ENCODE assay signal across 17 mouse cellular contexts in the genomic region with DNA sequence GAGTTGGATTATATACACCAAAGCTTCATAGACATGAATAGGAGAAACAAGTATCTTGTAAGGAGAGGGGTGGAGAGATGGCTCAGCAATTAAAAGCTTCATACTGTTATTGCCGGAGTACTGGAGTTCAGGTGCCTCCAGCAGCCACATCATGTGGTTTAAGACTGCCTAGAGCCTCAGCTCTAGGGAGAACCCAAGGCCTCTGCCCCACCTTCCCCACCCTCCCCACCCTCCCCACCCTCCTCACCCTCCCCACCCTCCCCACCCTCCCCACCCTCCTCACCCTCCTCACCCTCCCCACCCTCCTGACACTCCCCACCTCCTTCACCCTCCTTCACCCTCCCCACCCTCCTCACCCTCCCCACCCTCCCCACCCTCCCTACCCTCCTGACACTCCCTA.
"Had no signal": no experiment of that assay in that cellular context is flagged by ENCODE, and none has a peak within 500 bp of the region (broad histone marks: within the 10 kb centered on the region; RNA-seq: fewer than 3 reads in every experiment).

No protein-coding gene starts in this region.

- H3K9me3 ChIP-seq: intestine, embryonic 15.5 days; limb, embryonic 10.5 days; limb, embryonic 13.5 days; midbrain, embryonic 12.5 days; neural tube, embryonic 13.5 days had no signal

- H3K27ac ChIP-seq: intestine, embryonic 15.5 days; limb, embryonic 10.5 days; limb, embryonic 13.5 days; macrophage; midbrain, embryonic 12.5 days; neural tube, embryonic 13.5 days had no signal

- H3K27me3 ChIP-seq: intestine, embryonic 15.5 days; limb, embryonic 13.5 days; neural tube, embryonic 13.5 days had no signal

- H3K9ac ChIP-seq: intestine, embryonic 15.5 days; limb, embryonic 13.5 days; lung, embryonic 14.5 days; midbrain, embryonic 12.5 days; neural tube, embryonic 13.5 days had no signal

- H3K4me1 ChIP-seq: intestine, embryonic 15.5 days; limb, embryonic 10.5 days; limb, embryonic 13.5 days; midbrain, embryonic 12.5 days; neural tube, embryonic 13.5 days had no signal

- H3K4me3 ChIP-seq: intestine, embryonic 15.5 days; limb, embryonic 10.5 days; limb, embryonic 13.5 days; midbrain, embryonic 12.5 days; myocyte; neural tube, embryonic 13.5 days had no signal

- H3K36me3 ChIP-seq: intestine, embryonic 15.5 days; limb, embryonic 10.5 days; limb, embryonic 13.5 days; midbrain, embryonic 12.5 days; neural tube, embryonic 13.5 days had no signal

- ATAC-seq: intestine, embryonic 15.5 days had no signal

- H3K4me2 ChIP-seq: intestine, embryonic 15.5 days; limb, embryonic 13.5 days; lung, embryonic 14.5 days; midbrain, embryonic 12.5 days; neural tube, embryonic 13.5 days had no signal

- DNase-seq: kidney, adult 11 months; kidney, adult 9 months; kidney, postnatal 14 days; kidney, postnatal 4 days; retina, postnatal 1 day; right cerebral cortex, postnatal 25 days; spleen, adult 18-20 months; thymus, adult 2 months; thymus, postnatal 14 days had no signal
